Mouse (Mus musculus) kidney, postnatal 36 days (tissue): ENCODE results near the gene Zfp653.

Source experiments
- DNase-seq, 2 experiments: peaks; one replicate each; pipeline ENCODE4 v3.0.0; 2021 to 2022; ENCODE audit warnings: mixed read lengths in 2 of 2

The Zfp653 gene

DNA sequence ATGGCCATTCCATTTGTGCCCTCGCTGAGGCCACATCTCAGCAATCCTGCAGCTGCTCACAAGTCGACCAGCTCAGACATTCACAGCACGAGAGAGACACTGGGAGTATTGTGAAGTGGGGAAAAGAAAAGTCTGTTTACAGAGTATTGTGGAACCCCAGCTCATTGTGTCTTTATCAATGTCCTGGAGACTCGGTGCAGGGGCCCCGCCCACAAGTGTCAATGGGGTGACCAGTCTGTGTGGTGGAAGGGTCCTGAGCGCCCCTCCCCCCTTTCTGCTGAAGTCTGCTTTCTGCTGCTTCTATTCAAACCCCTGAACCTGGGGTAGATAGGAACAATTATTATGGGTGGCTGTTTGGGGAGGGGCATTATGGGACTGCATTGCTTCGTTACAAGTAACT, 42.7 kb downstream of the Zfp653 start:
- DNase-seq: no peak

DNA sequence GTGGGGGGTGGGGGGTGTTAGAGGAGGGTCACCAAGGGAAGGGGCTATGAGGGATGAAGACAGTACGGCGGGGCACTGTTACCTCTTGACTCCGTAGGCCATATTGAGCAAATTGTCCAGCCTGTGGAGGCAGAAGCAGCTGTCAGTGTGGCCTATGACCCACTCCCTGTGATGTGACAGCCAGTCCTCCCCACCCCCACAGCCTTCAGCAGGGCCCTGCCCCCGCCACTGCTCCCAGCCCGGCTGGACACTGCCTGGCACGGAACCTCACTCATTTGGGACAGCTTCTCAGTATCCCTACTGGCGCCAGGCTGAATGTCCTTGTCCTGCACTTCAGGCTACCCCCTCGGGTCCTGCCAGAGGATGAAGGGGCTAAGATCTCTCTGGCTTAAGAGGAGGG, 46.6 kb downstream of the Zfp653 start:
- DNase-seq: no peak

DNA sequence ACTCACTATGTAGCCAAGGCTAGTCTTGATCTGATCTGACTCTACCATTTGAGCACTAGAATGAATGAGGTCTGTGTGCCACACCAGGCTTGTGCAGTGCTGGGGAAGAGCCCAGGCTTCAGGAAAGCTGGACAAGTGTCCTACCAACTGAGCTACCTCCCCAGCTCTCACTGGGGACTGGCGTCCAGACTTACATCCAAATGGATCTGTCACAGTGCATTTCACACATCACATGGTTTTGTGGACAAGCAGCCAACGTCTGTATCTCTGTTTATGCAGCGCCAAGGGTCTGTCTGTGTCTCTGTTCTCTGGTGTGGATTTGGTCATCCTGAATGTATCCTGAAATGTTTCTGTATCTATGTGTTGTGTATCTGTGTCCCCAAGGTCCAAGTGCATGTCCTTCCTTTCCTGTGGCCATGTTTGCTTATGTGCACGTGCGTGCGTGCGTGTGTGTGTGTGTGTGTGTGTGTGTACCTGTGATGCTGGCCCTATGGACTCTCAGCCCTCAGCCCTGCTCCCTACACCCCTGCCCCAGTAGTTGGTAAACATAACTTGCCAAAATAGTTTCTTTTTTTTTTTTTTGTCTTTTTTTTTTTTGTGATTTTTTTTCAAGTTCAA, 53.9 kb downstream of the Zfp653 start:
- DNase-seq: no peak

DNA sequence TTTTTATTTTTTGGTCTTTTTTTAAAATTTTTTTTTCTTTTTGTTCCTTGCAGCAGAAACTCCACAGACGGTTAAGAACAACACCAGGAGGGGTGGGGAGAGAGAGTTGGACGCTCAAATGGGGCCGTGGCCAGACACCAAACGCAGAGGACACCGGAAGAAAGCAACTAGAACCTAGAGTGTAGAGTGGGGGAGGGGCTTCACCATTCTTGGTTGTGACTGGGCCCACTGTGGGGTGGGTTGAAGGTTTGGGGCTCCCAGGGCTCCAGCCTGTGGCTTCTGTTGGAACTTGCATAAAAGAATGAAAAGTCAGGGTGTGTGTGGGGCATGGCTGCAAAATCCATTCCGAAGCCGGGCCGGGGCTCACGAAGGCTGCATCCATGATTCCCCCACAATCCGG, 54.9 kb downstream of the Zfp653 start:
- DNase-seq: no peak

DNA sequence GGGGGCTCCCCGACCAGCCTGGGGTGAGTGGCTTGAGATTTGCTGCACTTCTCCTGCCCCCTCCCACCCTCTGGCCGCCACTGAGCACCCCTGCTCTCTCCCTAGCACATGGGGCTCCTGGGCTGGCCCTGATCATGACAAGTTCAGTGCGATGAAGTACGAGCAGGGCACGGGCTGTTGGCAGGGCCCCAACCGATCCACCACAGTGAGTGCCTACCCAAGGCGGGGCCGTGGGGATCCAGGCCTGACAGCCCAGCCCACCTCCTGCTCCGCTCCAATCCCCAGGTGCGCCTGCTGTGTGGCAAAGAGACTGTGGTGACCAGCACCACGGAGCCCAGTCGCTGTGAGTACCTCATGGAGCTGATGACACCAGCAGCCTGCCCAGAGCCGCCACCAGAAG, 58.4 kb downstream of the Zfp653 start:
- no peak for DNase-seq

DNA sequence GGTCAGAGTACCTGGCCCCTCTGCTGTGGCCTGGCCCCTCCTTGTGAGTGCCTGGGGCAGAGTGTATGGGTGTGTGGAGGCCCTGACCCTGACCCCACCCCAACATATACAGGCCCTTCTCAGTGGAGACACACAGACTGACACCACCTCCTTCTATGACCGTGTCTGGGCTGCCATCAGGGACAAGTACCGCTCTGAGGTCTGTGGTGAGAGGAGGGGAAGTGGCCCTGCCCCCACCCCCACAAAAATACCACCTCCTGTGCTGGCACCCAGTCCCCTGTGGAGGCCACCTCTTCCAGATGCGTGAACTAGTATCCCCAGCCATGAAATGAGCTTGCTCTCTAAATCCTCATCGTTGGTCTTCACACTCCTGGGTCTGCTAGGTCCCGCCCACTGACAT, 60.1 kb downstream of the Zfp653 start:
- no peak for DNase-seq
